Mouse (Mus musculus) intestine, embryonic 14.5 days (tissue): ENCODE data around the gene Ube2z. TPM values are rescaled to one million over a fixed set of nuclear protein-coding genes. Genes with fewer than 3 reads are reported as not detected.

Source experiments
- ATAC-seq: fragments of 200-750 bp; cut with Nextera tagmentation; replicated peaks from 2 replicates; pipeline ENCODE4 v1.8.0; 2017; ENCODE audit warnings: low read depth, moderate number of reproducible peaks, moderate TSS enrichment, moderate library complexity; ENCODE audit not compliant: low FRiP score, low TSS enrichment
- DNase-seq: peaks from one replicate; pipeline ENCODE4 v3.0.0-alpha.2; 2018; ENCODE audit warnings: low spot score
- H3K27ac ChIP-seq: fragments of 300-500 bp; sonication (generic); 2 replicates; pipeline ENCODE4 v1.5.1; 2014; ENCODE audit warnings: low read depth, mild to moderate bottlenecking, control low read depth
- H3K27me3 ChIP-seq: fragments of 300-500 bp; sonication (generic); replicated peaks from 2 replicates; pipeline ENCODE4 v1.6.1; 2014; ENCODE audit warnings: low read length, control low read depth; ENCODE audit not compliant: control insufficient read depth, insufficient read depth
- H3K36me3 ChIP-seq: fragments of 300-500 bp; sonication (generic); 2 replicates; pipeline ENCODE4 v1.6.1; 2014; ENCODE audit warnings: low read length, control low read depth; ENCODE audit not compliant: control insufficient read depth, insufficient read depth
- H3K4me1 ChIP-seq: fragments of 300-500 bp; sonication (generic); replicated peaks from 2 replicates; pipeline ENCODE4 v1.6.1; 2014; ENCODE audit warnings: low read length, control low read depth, mixed read lengths; ENCODE audit not compliant: control insufficient read depth, insufficient read depth
- H3K4me2 ChIP-seq: fragments of 300-500 bp; sonication (generic); 2 replicates; pipeline ENCODE4 v1.6.1; 2014; ENCODE audit warnings: low read length
- H3K4me3 ChIP-seq: fragments of 300-500 bp; sonication (generic); 2 replicates; pipeline ENCODE4 v1.5.1; 2014; ENCODE audit warnings: low read depth, low read length, control low read depth, mixed read lengths
- H3K9ac ChIP-seq: fragments of 300-500 bp; sonication (generic); 2 replicates; pipeline ENCODE4 v1.6.1; 2014; ENCODE audit warnings: mild to moderate bottlenecking, low read length
- H3K9me3 ChIP-seq: fragments of 300-500 bp; sonication (generic); 2 replicates; pipeline ENCODE4 v1.6.1; 2016; ENCODE audit warnings: low read length, control low read depth; ENCODE audit not compliant: control insufficient read depth
- WGBS: fragments of 180-500 bp; shearing (Covaris S2); extraction: QIAGEN DNeasy Blood & Tissue Kit; methylation state at CpG from one replicate; pipeline ENCODE4 v1.1.7; 2014; 5-methylcytosine and 5-hydroxymethylcytosine counted together
- polyA plus RNA-seq: library from polyadenylated mRNA; unstranded; fragments of >200 nt; fragmentation: Nextera tagmentation; extraction: Ambion mirVana; gene quantifications from 2 replicates; pipeline ENCODE4 v1.2.1, GENCODE M21; 2014

Gene Ube2z
- polyA plus RNA-seq, 1 experiment from 2014 or later = 33.5 TPM

DNA sequence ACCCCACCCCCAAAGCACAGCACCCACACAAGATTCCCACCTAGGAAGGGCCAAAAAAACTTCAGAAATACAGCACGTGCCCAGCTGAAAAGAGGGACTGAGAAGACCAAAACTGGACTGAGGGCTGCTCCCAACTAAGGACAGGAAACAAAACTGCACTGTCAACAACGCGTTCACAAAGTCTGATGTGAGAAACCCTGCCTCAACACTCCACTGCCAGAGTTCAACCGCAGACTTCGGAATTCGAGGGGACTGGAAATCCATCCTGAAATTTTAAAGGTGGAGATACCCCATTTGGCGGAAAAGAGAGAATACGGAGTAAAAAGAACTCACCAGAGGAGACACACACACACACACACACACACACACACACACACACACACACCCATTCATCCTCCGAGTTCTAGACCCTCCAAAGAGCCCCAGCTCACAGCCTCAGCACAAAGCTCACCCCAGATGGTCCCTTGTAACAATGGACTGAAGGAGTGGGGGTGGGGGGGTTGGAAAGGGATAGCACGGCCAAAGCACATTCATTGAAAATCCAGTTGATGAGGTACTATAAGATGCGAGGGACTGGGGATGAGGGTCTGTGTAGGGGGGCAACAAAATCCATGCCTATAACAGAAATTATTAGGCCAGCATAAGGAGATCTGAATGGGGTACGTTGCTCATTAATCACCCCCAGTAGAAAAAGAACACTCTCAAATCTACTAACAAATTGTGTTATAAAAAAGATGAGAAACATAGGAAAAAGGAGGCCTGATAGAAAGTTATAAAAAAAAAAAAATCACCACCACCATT, 61.9 kb downstream of the Ube2z start:
- no peak overlapping the region for H3K27ac ChIP-seq

More for the DNA sequence above, 61.9 kb downstream of the Ube2z start:
- Histone ChIP-seq H3K4me3 (peak overlapping the region; percentile 82), H3K27me3 (no peaks in the 10 kb centered on the region), H3K4me2 (peak overlapping the region; percentile 92), H3K4me1 (peaks cover 29% of the 10 kb centered on the region), H3K9me3 (no peaks in the 10 kb centered on the region), H3K9ac (peak overlapping the region; percentile 96), H3K36me3 (0 out of 2 replicates have a peak, but pooled peaks cover 3% of the 10 kb centered on the region)
- WGBS = 1% methylated on average over 12 of the region's 12 CpGs
- ATAC-seq (no peak), DNase-seq (no peak)

Other genes starting within 250 kb of the Ube2z start
- 0.39 TPM in 1 of 2 replicates, not detected in the other for gene Phospho1, start 240.9 kb downstream of the Ube2z start, polyA plus RNA-seq
- gene Gngt2, start 228.2 kb downstream of the Ube2z start, polyA plus RNA-seq = 17.2 and 19.1 TPM in 2 replicates
- gene Abi3, start 222.9 kb downstream of the Ube2z start, polyA plus RNA-seq = 4.8 TPM in 2 replicates
- 26.6 and 30.9 TPM in 2 replicates for gene B4galnt2, start 150.5 kb downstream of the Ube2z start, polyA plus RNA-seq
- gene Igf2bp1, start 59.4 kb downstream of the Ube2z start, polyA plus RNA-seq = 35.7 and 38.6 TPM in 2 replicates
- gene Gip, start 40.8 kb downstream of the Ube2z start, polyA plus RNA-seq = 2.2 TPM in 1 of 2 replicates, not detected in the other
- gene Snf8, start 30.5 kb downstream of the Ube2z start, polyA plus RNA-seq = 37.1 and 39.3 TPM in 2 replicates
- gene Atp5g1, start 10.3 kb upstream of the Ube2z start, polyA plus RNA-seq = 943 and 1,086 TPM in 2 replicates
- 0.11 TPM in 1 of 2 replicates, not detected in the other for gene Calcoco2, start 46.6 kb upstream of the Ube2z start, polyA plus RNA-seq
- 0.15 and 0.22 TPM in 2 replicates for gene Ttll6, start 68.4 kb upstream of the Ube2z start, polyA plus RNA-seq
- gene Hoxb13, start 128.9 kb upstream of the Ube2z start, polyA plus RNA-seq = not detected in 2 replicates
- 1.0 and 1.1 TPM in 2 replicates for gene Hoxb9, start 206.1 kb upstream of the Ube2z start, polyA plus RNA-seq
- 1.5 and 1.7 TPM in 2 replicates for gene Hoxb8, start 216.5 kb upstream of the Ube2z start, polyA plus RNA-seq
- gene Hoxb7, start 221.2 kb upstream of the Ube2z start, polyA plus RNA-seq = 11.7 and 13.2 TPM in 2 replicates
- gene Hoxb6, start 227.1 kb upstream of the Ube2z start, polyA plus RNA-seq = 18.1 and 24.1 TPM in 2 replicates
- 49.6 and 51.6 TPM in 2 replicates for gene Hoxb5, start 237.9 kb upstream of the Ube2z start, polyA plus RNA-seq